Mouse (Mus musculus) liver, embryonic 16.5 days (tissue): ENCODE data around the gene Mib2. TPM values are rescaled to one million over a fixed set of nuclear protein-coding genes. Genes with fewer than 3 reads are reported as not detected.
"Not testable (repeated sequence)": the region's sequence is repeated elsewhere in the genome, so short reads cannot be mapped to it uniquely, and the experiment has no call there.

Experiments used
- ATAC-seq: fragments of 200-750 bp; cut with Nextera tagmentation; 2 replicates; pipeline ENCODE4 v1.8.0; 2017; ENCODE audit warnings: low read depth, mild to moderate bottlenecking, moderate number of reproducible peaks, moderate library complexity
- H3K27ac ChIP-seq: fragments of 300-500 bp; sonication (generic); 2 replicates; pipeline ENCODE4 v1.5.1; 2014; ENCODE audit warnings: mild to moderate bottlenecking, low read length
- H3K27me3 ChIP-seq: fragments of 300-500 bp; sonication (generic); 2 replicates; pipeline ENCODE4 v1.6.1; 2014; ENCODE audit warnings: low read depth, low read length, mixed read lengths; ENCODE audit not compliant: control insufficient read depth, insufficient read depth
- H3K36me3 ChIP-seq: fragments of 300-500 bp; sonication (generic); 2 replicates; pipeline ENCODE4 v1.6.1; 2014; ENCODE audit warnings: mild to moderate bottlenecking; ENCODE audit not compliant: control insufficient read depth, insufficient read depth
- H3K4me1 ChIP-seq: fragments of 300-500 bp; sonication (generic); 2 replicates; pipeline ENCODE4 v1.6.1; 2014; ENCODE audit warnings: low read depth, low read length, mixed read lengths; ENCODE audit not compliant: control insufficient read depth
- H3K4me2 ChIP-seq: fragments of 300-500 bp; sonication (generic); 2 replicates; pipeline ENCODE4 v1.6.1; 2014; ENCODE audit warnings: low read depth, low read length, mixed read lengths
- H3K4me3 ChIP-seq: fragments of 300-500 bp; sonication (generic); 2 replicates; pipeline ENCODE4 v1.5.1; 2014; ENCODE audit warnings: low read depth, mild to moderate bottlenecking, low read length
- H3K9ac ChIP-seq: fragments of 300-500 bp; sonication (generic); 2 replicates; pipeline ENCODE4 v1.6.1; 2014; ENCODE audit warnings: low read depth, low read length
- H3K9me3 ChIP-seq: fragments of 300-500 bp; sonication (generic); replicated peaks from 2 replicates; pipeline ENCODE4 v1.6.1; 2016; ENCODE audit warnings: low read length; ENCODE audit not compliant: control insufficient read depth
- WGBS: fragments of 180-500 bp; shearing (Covaris S2); extraction: QIAGEN DNeasy Blood & Tissue Kit; methylation state at CpG from one replicate; pipeline ENCODE4 v1.1.7; 2014; ENCODE audit not compliant: insufficient replicate concordance; 5-methylcytosine and 5-hydroxymethylcytosine counted together
- polyA plus RNA-seq: library from polyadenylated mRNA; unstranded; fragments of >200 nt; fragmentation: Nextera tagmentation; extraction: Ambion mirVana; gene quantifications from 2 replicates; pipeline ENCODE4 v1.2.1, GENCODE M21; 2015

Mib2 gene
- polyA plus RNA-seq, 1 experiment from 2014 or later: 6.3 TPM

- Histone ChIP-seq H3K9me3 (no peaks in the 10 kb centered on the region), H3K27me3 (peaks cover 39% of the 10 kb centered on the region), H3K4me2 (no peak overlapping the region), H3K4me1 (no peaks in the 10 kb centered on the region; the same call in none of the 2 replicates), H3K27ac (no peak overlapping the region), H3K9ac (no peak overlapping the region), H3K4me3 (no peak overlapping the region), H3K36me3 (no peaks in the 10 kb centered on the region)
- 48% methylated on average over 16 of the region's 16 CpGs for WGBS
- no peak for ATAC-seq
Observed at GRCm38 (mm10) chr4:155696261-155697255, 27.6 kb upstream of the Mib2 start.

- no peaks in the 10 kb centered on the region; the same call in none of the 2 replicates for H3K4me1 ChIP-seq
- no peaks in the 10 kb centered on the region for H3K36me3 ChIP-seq
- ATAC-seq: no peak
- WGBS: 63% methylated on average over 4 of the region's 4 CpGs
- no peak overlapping the region for H3K9ac ChIP-seq
- H3K27ac ChIP-seq: no peak overlapping the region
- H3K27me3 ChIP-seq: peaks cover 41% of the 10 kb centered on the region
- H3K4me2 ChIP-seq: no peak overlapping the region
- no peak overlapping the region for H3K4me3 ChIP-seq
- no peaks in the 10 kb centered on the region for H3K9me3 ChIP-seq
Observed at GRCm38 (mm10) chr4:155695531-155696062, 26.6 kb upstream of the Mib2 start.

GRCm38 (mm10) chr4:155694482-155695401 lies 25.7 kb upstream of the Mib2 start:
- peaks cover 41% of the 10 kb centered on the region for H3K27me3 ChIP-seq
- H3K4me2 ChIP-seq: peak overlapping the region; percentile 76
- 2% methylated on average over 92 of the region's 92 CpGs for WGBS
- no peaks in the 10 kb centered on the region for H3K36me3 ChIP-seq
- no peak overlapping the region for H3K27ac ChIP-seq
- H3K9me3 ChIP-seq: no peaks in the 10 kb centered on the region
- peak overlapping the region; percentile 61 for H3K4me3 ChIP-seq
- no peaks in the 10 kb centered on the region; the same call in none of the 2 replicates for H3K4me1 ChIP-seq
- H3K9ac ChIP-seq: peak overlapping the region; percentile 40; the same call in 1 of the 2 replicates
- ATAC-seq: 0 out of 2 replicates have a peak, but pooled peaks have one; percentile 9

GRCm38 (mm10) chr4:155694111-155694481 lies 25.1 kb upstream of the Mib2 start, which contains the start of gene Fndc10:
Gene Fndc10 (plus strand): TSS chr4:155694342.
- Histone ChIP-seq H3K27me3 (peaks cover 41% of the 10 kb centered on the region), H3K4me3 (peak within 1 kb of the TSS; percentile 61), H3K27ac (no peak within 1 kb of the TSS), H3K9me3 (no peaks in the 10 kb centered on the region), H3K4me2 (peak within 1 kb of the TSS; percentile 76), H3K36me3 (no peaks in the 10 kb centered on the region), H3K9ac (peak within 1 kb of the TSS; percentile 40; the same call in 1 of the 2 replicates), H3K4me1 (no peaks in the 10 kb centered on the region; the same call in none of the 2 replicates)
- 1% methylated on average over 45 of the region's 47 CpGs for WGBS
- peak; percentile 31; the same call in 1 of the 2 replicates for ATAC-seq

- Histone ChIP-seq H3K4me2 (no peak overlapping the region), H3K4me3 (no peak overlapping the region), H3K27ac (no peak overlapping the region), H3K36me3 (no peaks in the 10 kb centered on the region), H3K27me3 (peaks cover 41% of the 10 kb centered on the region), H3K4me1 (no peaks in the 10 kb centered on the region; the same call in none of the 2 replicates), H3K9me3 (no peaks in the 10 kb centered on the region), H3K9ac (no peak overlapping the region)
- ATAC-seq: no peak
- 94% methylated on average over 3 of the region's 3 CpGs for WGBS
Observed at GRCm38 (mm10) chr4:155692421-155692820, 23.4 kb upstream of the Mib2 start.

- no peaks in the 10 kb centered on the region for H3K9me3 ChIP-seq
- ATAC-seq: no peak
- H3K4me1 ChIP-seq: no peaks in the 10 kb centered on the region; the same call in none of the 2 replicates
- no peak overlapping the region for H3K27ac ChIP-seq
- no peak overlapping the region for H3K9ac ChIP-seq
- 60% methylated on average over 12 of the region's 12 CpGs for WGBS
- H3K27me3 ChIP-seq: peaks cover 36% of the 10 kb centered on the region
- H3K4me2 ChIP-seq: no peak overlapping the region
- no peaks in the 10 kb centered on the region for H3K36me3 ChIP-seq
- no peak overlapping the region for H3K4me3 ChIP-seq
Observed at GRCm38 (mm10) chr4:155690571-155691375, 21.8 kb upstream of the Mib2 start.

GRCm38 (mm10) chr4:155687764-155688163 lies 18.8 kb upstream of the Mib2 start:
- ATAC-seq, H3K27ac ChIP-seq: not testable (repeated sequence)
- WGBS: 76% methylated on average over 4 of the region's 4 CpGs

More at GRCm38 (mm10) chr4:155687764-155688163, 18.8 kb upstream of the Mib2 start:
- H3K4me3 ChIP-seq, H3K4me1 ChIP-seq, H3K36me3 ChIP-seq, H3K4me2 ChIP-seq, H3K9me3 ChIP-seq, H3K27me3 ChIP-seq, H3K9ac ChIP-seq: not testable (repeated sequence)
